Mouse (Mus musculus): ENCODE measurements around the gene Gm266.

DNA sequence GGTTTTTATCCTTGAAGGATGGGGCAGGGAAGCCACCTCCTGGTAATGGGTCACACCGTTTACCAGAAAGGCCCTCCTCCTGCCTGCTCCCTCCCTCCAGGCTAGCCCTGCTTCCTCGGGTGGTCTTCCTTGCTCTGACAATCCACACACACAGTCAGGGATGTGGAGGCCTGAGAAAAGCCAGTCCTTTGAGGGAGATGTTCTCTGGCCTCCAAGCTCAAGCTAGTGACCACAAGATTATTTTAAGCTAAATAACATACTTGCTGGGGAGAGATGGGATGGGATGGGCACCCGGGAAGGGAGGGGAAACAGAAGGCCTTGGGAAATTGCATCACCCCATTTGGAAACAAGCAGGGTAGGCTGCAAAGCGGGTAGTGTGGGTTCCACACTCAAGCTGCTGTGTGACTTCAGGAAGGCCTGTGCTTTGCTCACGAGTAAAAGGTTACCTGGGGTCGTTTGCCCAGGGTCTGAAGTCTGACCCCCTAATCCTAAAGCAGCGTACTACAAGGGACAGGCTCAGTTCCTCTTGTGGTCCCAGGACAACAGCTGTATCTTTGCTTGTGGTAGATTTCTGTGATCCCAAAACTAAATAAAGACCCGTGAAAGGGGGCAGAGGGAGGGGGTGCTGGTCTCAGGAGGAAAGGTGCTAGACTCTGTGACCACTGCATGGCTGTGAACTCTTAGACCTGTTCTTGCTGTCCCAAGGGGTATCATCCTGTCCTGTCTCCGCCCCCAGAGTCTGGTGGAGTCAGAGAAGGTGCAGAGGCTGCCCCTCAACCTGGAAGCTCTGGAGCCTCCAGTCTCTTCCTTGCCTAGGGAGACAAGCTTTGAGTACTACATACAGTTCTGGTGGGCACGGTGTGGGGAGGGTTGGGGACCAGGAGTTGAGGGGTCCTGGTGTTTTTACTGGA lies 41.4 kb downstream of the Gm266 start:
- TF ChIP-seq POLR2A (IDR thresholded peaks at IDR 0.05; ENCODE audit: insufficient read depth, low read depth, low read length) (no peak), CTCF (IDR thresholded peaks at IDR 0.05; ENCODE audit: insufficient read depth, low read depth, low read length) (no peak)

Data from olfactory bulb, adult 2 months (tissue).